Mouse (Mus musculus): Measurements from ENCODE around the gene Selenoh. TPM values are rescaled to one million over a fixed set of nuclear protein-coding genes. Genes with fewer than 3 reads are reported as not detected.

Selenoh gene
- total and polyA plus RNA-seq, 3 experiments: 19.6 to 28.0 (median 21.8) TPM

GRCm38 (mm10) chr2:84662866-84663265 lies 7.7 kb downstream of the Selenoh start:
- TF ChIP-seq CTCF (IDR thresholded peaks at IDR 0.05): peak; percentile 79
- no peak for TF ChIP-seq POLR2A (IDR thresholded peaks at IDR 0.05; ENCODE audit: insufficient read depth, low read depth, low read length)
- no peak for TF ChIP-seq EP300 (IDR thresholded peaks at IDR 0.05; ENCODE audit: insufficient read depth, low read depth, low read length)
- H3K4me1 ChIP-seq (ENCODE audit: control insufficient read depth, insufficient read depth, low read length): no peaks in the 10 kb centered on the region; the same call in 1 of the 2 replicates
- H3K36me3 ChIP-seq (ENCODE audit: control insufficient read depth, insufficient read depth, low read length): no peaks in the 10 kb centered on the region
- intact Hi-C loops (cut with DNase I): loop anchor here (10.0 kb wide), 1 partner anchor 178 kb away; no protein-coding TSS in a partner anchor
- DNase-seq: peak; percentile 32 to 40
- WGBS: 42% methylated on average over 2 of the region's 2 CpGs
- H3K27ac ChIP-seq: no peak overlapping the region
- H3K27me3 ChIP-seq (ENCODE audit: control insufficient read depth, insufficient read depth, low read length): no peaks in the 10 kb centered on the region
- H3K9ac ChIP-seq (ENCODE audit: low read depth, low read length): no peak overlapping the region
- H3K4me3 ChIP-seq: no peak overlapping the region
- H3K79me2 ChIP-seq (replicated peaks; ENCODE audit: control insufficient read depth, insufficient read depth, low read length): no peaks in the 10 kb centered on the region

- no peaks in the 10 kb centered on the region for H3K79me2 ChIP-seq (replicated peaks; ENCODE audit: control insufficient read depth, insufficient read depth, low read length)
- intact Hi-C loops (cut with DNase I): loop anchor here (1.0 to 10.0 kb wide), 2 partner anchors 43 to 175 kb away; no protein-coding TSS in a partner anchor
- no peak overlapping the region for H3K27ac ChIP-seq
- H3K4me1 ChIP-seq (ENCODE audit: control insufficient read depth, insufficient read depth, low read length): no peaks in the 10 kb centered on the region; the same call in 1 of the 2 replicates
- H3K9ac ChIP-seq (ENCODE audit: low read depth, low read length): no peak overlapping the region
- DNase-seq: no peak
- 53% methylated on average over 3 of the region's 3 CpGs for WGBS
- 0 out of 2 replicates have a peak, but pooled peaks have one; percentile 9 for TF ChIP-seq EP300 (IDR thresholded peaks at IDR 0.05; ENCODE audit: insufficient read depth, low read depth, low read length)
- TF ChIP-seq POLR2A (IDR thresholded peaks at IDR 0.05; ENCODE audit: insufficient read depth, low read depth, low read length): no peak
- peak; percentile 84 for TF ChIP-seq CTCF (IDR thresholded peaks at IDR 0.05)
- H3K36me3 ChIP-seq (ENCODE audit: control insufficient read depth, insufficient read depth, low read length): no peaks in the 10 kb centered on the region
- H3K4me3 ChIP-seq: no peak overlapping the region
- H3K27me3 ChIP-seq (ENCODE audit: control insufficient read depth, insufficient read depth, low read length): no peaks in the 10 kb centered on the region
Observed at GRCm38 (mm10) chr2:84660253-84660652, 10.3 kb downstream of the Selenoh start.

GRCm38 (mm10) chr2:84658806-84659205 lies 11.8 kb downstream of the Selenoh start, which contains the start of gene Btbd18:
Gene Btbd18, plus strand, starts transcription at chr2:84659079.
- H3K27ac ChIP-seq: no peak within 1 kb of the TSS
- no peaks in the 10 kb centered on the region for H3K36me3 ChIP-seq (ENCODE audit: control insufficient read depth, insufficient read depth, low read length)
- 92% methylated on average over 32 of the region's 32 CpGs for WGBS
- H3K4me3 ChIP-seq: no peak within 1 kb of the TSS
- intact Hi-C loops (cut with DNase I): loop anchor here (2.0 kb wide), 1 partner anchor 202 kb away; no protein-coding TSS in a partner anchor
- no peak within 1 kb of the TSS for H3K9ac ChIP-seq (ENCODE audit: low read depth, low read length)
- TF ChIP-seq EP300 (IDR thresholded peaks at IDR 0.05; ENCODE audit: insufficient read depth, low read depth, low read length) (no peak), POLR2A (IDR thresholded peaks at IDR 0.05; ENCODE audit: insufficient read depth, low read depth, low read length) (no peak), CTCF (IDR thresholded peaks at IDR 0.05) (no peak)
- H3K79me2 ChIP-seq (replicated peaks; ENCODE audit: control insufficient read depth, insufficient read depth, low read length): no peaks in the 10 kb centered on the region
- no peaks in the 10 kb centered on the region for H3K27me3 ChIP-seq (ENCODE audit: control insufficient read depth, insufficient read depth, low read length)
- DNase-seq: no peak
- no peaks in the 10 kb centered on the region; the same call in 1 of the 2 replicates for H3K4me1 ChIP-seq (ENCODE audit: control insufficient read depth, insufficient read depth, low read length)

GRCm38 (mm10) chr2:84655864-84656263 lies 14.7 kb downstream of the Selenoh start:
- H3K79me2 ChIP-seq (replicated peaks; ENCODE audit: control insufficient read depth, insufficient read depth, low read length): no peaks in the 10 kb centered on the region
- DNase-seq: no peak
- no peaks in the 10 kb centered on the region; the same call in 1 of the 2 replicates for H3K4me1 ChIP-seq (ENCODE audit: control insufficient read depth, insufficient read depth, low read length)
- 56% methylated on average over 1 of the region's 1 CpGs for WGBS
- no peak overlapping the region for H3K9ac ChIP-seq (ENCODE audit: low read depth, low read length)
- no peak overlapping the region for H3K27ac ChIP-seq
- TF ChIP-seq CTCF (IDR thresholded peaks at IDR 0.05) (no peak), POLR2A (IDR thresholded peaks at IDR 0.05; ENCODE audit: insufficient read depth, low read depth, low read length) (no peak), EP300 (IDR thresholded peaks at IDR 0.05; ENCODE audit: insufficient read depth, low read depth, low read length) (no peak)
- H3K4me3 ChIP-seq: no peak overlapping the region
- no peaks in the 10 kb centered on the region for H3K36me3 ChIP-seq (ENCODE audit: control insufficient read depth, insufficient read depth, low read length)
- intact Hi-C loops (cut with DNase I): no loop called here
- no peaks in the 10 kb centered on the region for H3K27me3 ChIP-seq (ENCODE audit: control insufficient read depth, insufficient read depth, low read length)

- H3K27ac ChIP-seq: no peak overlapping the region
- H3K4me3 ChIP-seq: no peak overlapping the region
- H3K36me3 ChIP-seq (ENCODE audit: control insufficient read depth, insufficient read depth, low read length): no peaks in the 10 kb centered on the region
- no peak for DNase-seq
- no peaks in the 10 kb centered on the region for H3K79me2 ChIP-seq (replicated peaks; ENCODE audit: control insufficient read depth, insufficient read depth, low read length)
- no peak overlapping the region for H3K9ac ChIP-seq (ENCODE audit: low read depth, low read length)
- no peaks in the 10 kb centered on the region for H3K27me3 ChIP-seq (ENCODE audit: control insufficient read depth, insufficient read depth, low read length)
- no peaks in the 10 kb centered on the region; the same call in 1 of the 2 replicates for H3K4me1 ChIP-seq (ENCODE audit: control insufficient read depth, insufficient read depth, low read length)
- intact Hi-C loops (cut with DNase I): no loop called here
- TF ChIP-seq POLR2A (IDR thresholded peaks at IDR 0.05; ENCODE audit: insufficient read depth, low read depth, low read length) (no peak), CTCF (IDR thresholded peaks at IDR 0.05) (peak; percentile 79)
Observed at GRCm38 (mm10) chr2:84653354-84653753, 17.2 kb downstream of the Selenoh start.

GRCm38 (mm10) chr2:84650464-84651195 lies 19.9 kb downstream of the Selenoh start, which contains the start of gene Ctnnd1:
Gene Ctnnd1, minus strand, starts transcription at chr2:84650765.
- intact Hi-C loops (cut with DNase I): loop anchor here (2.0 kb wide), 1 partner anchor 18 kb away; no protein-coding TSS in a partner anchor
- TF ChIP-seq EP300 (IDR thresholded peaks at IDR 0.05; ENCODE audit: insufficient read depth, low read depth, low read length) (peak; percentile 74; the same call in 1 of the 2 replicates), POLR2A (IDR thresholded peaks at IDR 0.05; ENCODE audit: insufficient read depth, low read depth, low read length) (peak; percentile 98), CTCF (IDR thresholded peaks at IDR 0.05) (no peak)
- peak within 1 kb of the TSS; percentile 98 for H3K9ac ChIP-seq (ENCODE audit: low read depth, low read length)
- H3K4me1 ChIP-seq (ENCODE audit: control insufficient read depth, insufficient read depth, low read length): peaks cover 7% of the 10 kb centered on the region
- H3K27ac ChIP-seq: peak within 1 kb of the TSS; percentile 85
- H3K36me3 ChIP-seq (ENCODE audit: control insufficient read depth, insufficient read depth, low read length): peaks cover 24% of the 10 kb centered on the region
- under 1% methylated on average over 15 of the region's 15 CpGs for WGBS
- peak; percentile 83 to 89 for DNase-seq
- H3K4me3 ChIP-seq: peak within 1 kb of the TSS; percentile 63
- peaks cover 8% of the 10 kb centered on the region; the same call in 1 of the 2 replicates for H3K79me2 ChIP-seq (replicated peaks; ENCODE audit: control insufficient read depth, insufficient read depth, low read length)
- no peaks in the 10 kb centered on the region for H3K27me3 ChIP-seq (ENCODE audit: control insufficient read depth, insufficient read depth, low read length)

Measured in heart, adult 2 months (tissue).